Mouse (Mus musculus) hindbrain, embryonic 10.5 days (tissue): ENCODE measurements at regions not wholly inside any gene's neighbourhood (a gene's known extent, or its start where the extent isn't known, plus 50 kb on each side); places are given as distances from the start of the nearest gene placed in this dataset.

Experiments
- DNase-seq: peaks from one replicate; pipeline ENCODE4 v3.0.0-alpha.2; 2017; ENCODE audit warnings: low spot score
- H3K27ac ChIP-seq: fragments of 300-500 bp; sonication (generic); 2 replicates; pipeline ENCODE4 v1.5.1; 2016; ENCODE audit warnings: mild to moderate bottlenecking, moderate library complexity
- H3K27me3 ChIP-seq: fragments of 300-500 bp; sonication (generic); 2 replicates; pipeline ENCODE4 v1.6.1; 2016; ENCODE audit warnings: mild to moderate bottlenecking; ENCODE audit not compliant: poor library complexity, insufficient read depth, severe bottlenecking
- H3K36me3 ChIP-seq: fragments of 300-500 bp; sonication (generic); 2 replicates; pipeline ENCODE4 v1.6.1; 2016; ENCODE audit warnings: mild to moderate bottlenecking, moderate library complexity
- H3K4me1 ChIP-seq: fragments of 300-500 bp; sonication (generic); replicated peaks from 2 replicates; pipeline ENCODE4 v1.6.1; 2016; ENCODE audit warnings: mild to moderate bottlenecking
- H3K4me3 ChIP-seq: fragments of 300-500 bp; sonication (generic); 2 replicates; pipeline ENCODE4 v1.5.1; 2016; ENCODE audit warnings: mild to moderate bottlenecking, moderate library complexity
- H3K9me3 ChIP-seq: fragments of 300-500 bp; sonication (generic); 2 replicates; pipeline ENCODE4 v1.6.1; 2016; ENCODE audit warnings: mild to moderate bottlenecking, moderate library complexity
- WGBS: fragments of 180-500 bp; shearing (Covaris S2); methylation state at CpG from one replicate; pipeline ENCODE4 v1.1.7; 2016; 5-methylcytosine and 5-hydroxymethylcytosine counted together

DNA sequence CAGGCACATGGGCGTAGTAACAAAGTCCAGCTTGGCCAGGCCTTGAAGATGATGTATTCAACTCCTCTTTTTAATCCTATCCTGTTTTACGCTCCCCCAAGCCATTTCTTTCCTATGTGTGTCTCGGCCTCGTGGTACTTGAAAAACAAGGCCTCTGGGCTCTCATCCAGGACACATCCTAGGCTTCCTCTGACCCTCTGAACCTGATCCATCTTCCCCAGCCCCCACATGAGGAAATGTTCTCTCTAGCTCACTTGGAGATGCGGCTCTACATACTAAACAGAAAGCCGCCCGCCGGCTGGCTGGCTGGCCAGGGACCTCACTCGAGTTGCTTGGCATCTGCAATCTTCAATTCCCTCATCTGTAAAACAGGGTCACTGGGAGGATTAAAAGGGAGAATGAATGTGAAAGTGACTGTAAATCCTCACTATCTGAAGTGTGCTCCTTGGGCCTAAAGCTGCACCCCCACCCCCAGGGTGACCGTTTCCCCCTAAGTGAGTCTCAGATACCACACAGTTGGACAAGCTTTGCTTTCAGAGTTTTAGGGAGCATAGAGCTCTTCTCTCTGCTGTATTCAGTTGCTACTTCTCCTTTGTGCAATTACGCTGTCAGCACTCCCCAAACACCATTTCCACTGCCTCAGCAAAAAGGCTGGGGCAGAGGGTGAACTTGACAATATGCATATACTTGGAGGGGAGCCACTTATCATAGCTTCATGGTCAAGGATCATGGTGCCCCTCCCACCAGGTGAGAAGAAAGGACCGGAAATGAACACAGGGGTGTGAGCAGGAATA, 109.7 kb downstream of the H2al1j start:
- Histone ChIP-seq H3K36me3 (no peaks in the 10 kb centered on the region), H3K27me3 (peaks cover 72% of the 10 kb centered on the region), H3K4me1 (peaks cover 18% of the 10 kb centered on the region), H3K4me3 (no peak overlapping the region), H3K9me3 (no peaks in the 10 kb centered on the region), H3K27ac (no peak overlapping the region)
- 71% methylated on average over 12 of the region's 12 CpGs for WGBS
- DNase-seq: no peak

DNA sequence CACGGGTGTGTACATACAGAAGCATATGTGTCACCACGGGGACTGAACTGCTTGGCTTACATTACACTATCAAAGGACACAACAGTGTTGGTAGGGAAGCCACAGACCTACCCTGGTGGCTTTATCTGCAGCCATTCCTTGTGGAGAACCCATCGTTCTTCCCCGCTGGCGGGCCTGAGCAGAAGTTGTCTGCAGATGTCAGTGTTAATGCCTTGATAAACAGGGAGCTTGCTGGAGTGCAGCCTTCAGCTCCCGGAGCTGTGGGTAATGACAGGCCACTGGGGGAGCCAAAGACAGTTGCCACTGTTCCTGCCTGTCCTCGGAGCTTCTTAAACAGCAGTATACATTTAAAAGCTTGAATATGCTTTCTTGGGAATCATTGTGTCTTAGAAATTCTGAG, 115.9 kb downstream of the H2al1j start:
- peaks cover 10% of the 10 kb centered on the region; the same call in 1 of the 2 replicates for H3K4me1 ChIP-seq
- no peaks in the 10 kb centered on the region for H3K36me3 ChIP-seq
- WGBS: 49% methylated on average over 7 of the region's 7 CpGs
- H3K9me3 ChIP-seq: no peaks in the 10 kb centered on the region
- no peak for DNase-seq
- peaks cover 68% of the 10 kb centered on the region for H3K27me3 ChIP-seq
- no peak overlapping the region for H3K27ac ChIP-seq
- no peak overlapping the region for H3K4me3 ChIP-seq

DNA sequence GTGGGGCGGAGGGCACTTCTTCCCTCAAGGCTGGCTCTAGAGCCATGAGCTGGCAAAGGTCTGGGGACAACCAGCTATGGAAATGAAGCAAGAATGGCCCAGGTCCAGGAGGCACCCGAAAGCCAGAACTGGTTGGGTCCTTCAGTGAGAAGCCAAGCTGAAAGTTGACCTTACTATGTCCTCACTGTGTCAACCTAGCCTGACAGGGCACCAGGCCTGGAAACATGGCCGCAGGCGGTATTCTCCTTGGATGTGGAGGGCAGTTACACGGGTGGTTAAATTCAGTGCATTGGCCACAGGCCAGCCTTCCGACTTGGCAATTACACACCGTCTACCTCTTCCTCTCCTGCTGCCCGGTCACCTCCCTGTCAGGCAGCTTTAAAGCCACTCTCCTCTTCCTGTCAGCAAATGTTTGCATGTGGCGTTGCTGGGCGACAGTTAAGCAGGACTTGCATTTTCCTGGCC, 116.7 kb downstream of the H2al1j start:
- 70% methylated on average over 10 of the region's 10 CpGs for WGBS

DNA sequence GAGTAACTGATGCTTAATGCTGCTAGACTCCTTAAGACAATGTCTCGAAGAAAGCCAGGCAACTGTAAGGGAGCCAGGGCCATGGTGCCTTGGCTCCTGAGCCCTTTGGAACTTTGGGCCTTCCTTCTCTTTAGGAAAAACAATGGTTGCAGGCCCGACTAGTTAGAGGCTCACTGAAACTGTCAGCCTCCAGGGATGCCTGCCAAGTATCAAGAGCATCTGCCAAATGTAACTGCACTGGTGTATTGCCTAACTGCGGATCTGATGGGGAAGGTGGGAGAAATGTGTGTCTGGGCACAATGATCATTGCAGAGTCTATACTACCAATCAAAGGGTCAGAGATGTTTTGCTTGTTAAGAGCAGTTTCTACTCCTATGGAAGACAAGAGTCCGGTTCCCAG, 121.1 kb downstream of the H2al1j start:
- WGBS: 85% methylated on average over 4 of the region's 4 CpGs
- Histone ChIP-seq H3K27ac (no peak overlapping the region), H3K9me3 (no peaks in the 10 kb centered on the region), H3K36me3 (no peaks in the 10 kb centered on the region), H3K4me3 (no peak overlapping the region), H3K27me3 (peaks cover 72% of the 10 kb centered on the region), H3K4me1 (peaks cover 7% of the 10 kb centered on the region; the same call in 1 of the 2 replicates)
- DNase-seq: no peak

More for the DNA sequence above, 116.7 kb downstream of the H2al1j start:
- H3K27me3 ChIP-seq: peaks cover 68% of the 10 kb centered on the region
- no peak for DNase-seq
- H3K36me3 ChIP-seq: no peaks in the 10 kb centered on the region
- H3K9me3 ChIP-seq: no peaks in the 10 kb centered on the region
- no peak overlapping the region for H3K27ac ChIP-seq
- peaks cover 10% of the 10 kb centered on the region; the same call in 1 of the 2 replicates for H3K4me1 ChIP-seq
- no peak overlapping the region for H3K4me3 ChIP-seq

DNA sequence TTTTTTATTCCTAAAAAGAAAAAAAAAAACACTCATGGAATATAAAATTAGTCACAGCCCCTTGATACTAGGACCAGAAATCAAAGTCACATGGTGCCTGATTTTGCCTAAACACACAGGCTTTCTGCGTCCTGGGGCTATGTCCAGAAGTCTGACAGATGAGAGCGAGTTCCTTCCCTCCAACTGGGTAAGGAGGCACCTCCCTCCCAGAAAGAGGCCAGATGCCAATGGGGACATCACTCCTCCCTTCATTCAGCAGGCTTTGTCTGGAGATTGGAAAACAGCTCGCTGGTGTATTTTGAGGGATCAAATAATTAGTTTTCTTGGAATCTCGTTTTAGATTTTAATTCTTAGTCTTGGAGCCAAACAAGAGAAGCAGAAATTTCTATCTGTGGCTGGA, 130.9 kb downstream of the H2al1j start:
- Histone ChIP-seq H3K4me1 (no peaks in the 10 kb centered on the region), H3K27me3 (peaks cover 64% of the 10 kb centered on the region), H3K9me3 (no peaks in the 10 kb centered on the region), H3K27ac (no peak overlapping the region), H3K4me3 (no peak overlapping the region), H3K36me3 (no peaks in the 10 kb centered on the region)
- DNase-seq: no peak
- 69% methylated on average over 4 of the region's 4 CpGs for WGBS

DNA sequence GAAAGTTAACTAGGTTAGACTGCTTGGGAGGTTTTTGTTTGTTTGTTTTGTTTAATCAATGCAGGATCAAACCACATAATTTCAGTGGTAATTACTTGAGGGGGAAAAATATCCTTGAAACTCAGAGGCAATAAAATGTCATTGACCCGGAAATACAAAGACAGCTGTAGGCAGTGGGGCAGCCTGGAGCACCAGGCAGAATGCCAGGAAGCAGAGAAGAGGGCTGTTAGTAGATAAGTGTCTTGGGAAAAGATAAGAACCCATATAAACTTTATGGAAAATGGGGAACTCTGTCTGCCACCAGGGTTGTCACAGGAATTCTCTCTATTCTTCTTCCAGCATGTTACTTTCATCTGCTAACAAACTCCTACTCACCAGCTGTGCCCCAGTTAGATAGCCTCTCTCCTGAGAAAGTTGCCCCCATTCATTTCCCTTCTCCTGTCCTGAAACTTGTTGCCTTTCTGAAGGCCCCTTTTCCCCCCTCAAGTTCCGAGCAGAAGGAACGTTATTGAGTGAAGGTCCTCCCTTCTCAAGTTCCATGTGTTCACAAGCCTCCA, 136.4 kb downstream of the H2al1j start:
- 83% methylated on average over 3 of the region's 3 CpGs for WGBS
- Histone ChIP-seq H3K27ac (no peak overlapping the region), H3K36me3 (no peaks in the 10 kb centered on the region), H3K4me1 (no peaks in the 10 kb centered on the region), H3K9me3 (no peaks in the 10 kb centered on the region), H3K27me3 (peaks cover 87% of the 10 kb centered on the region), H3K4me3 (no peak overlapping the region)
- no peak for DNase-seq

DNA sequence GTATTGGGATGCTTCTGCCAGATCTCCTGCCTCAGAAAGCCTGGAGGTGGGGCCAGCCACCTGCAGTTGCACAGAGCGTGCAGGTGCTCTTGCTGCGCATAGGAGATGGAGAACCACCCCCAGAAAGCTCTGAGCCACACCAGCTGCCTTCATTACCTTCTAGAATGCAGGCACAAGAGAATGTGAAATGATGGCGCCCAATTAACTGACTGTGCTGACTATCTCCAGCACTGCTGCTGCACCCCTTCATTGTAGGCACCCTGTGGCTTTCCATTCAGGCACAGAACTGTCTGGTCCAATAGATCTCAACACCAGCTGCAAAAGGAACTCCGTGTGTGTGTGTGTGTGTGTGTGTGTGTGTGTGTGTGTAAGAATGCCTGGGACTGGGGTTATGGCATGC, 138.6 kb downstream of the H2al1j start:
- no peaks in the 10 kb centered on the region for H3K36me3 ChIP-seq
- peaks cover 83% of the 10 kb centered on the region for H3K27me3 ChIP-seq
- 72% methylated on average over 4 of the region's 4 CpGs for WGBS
- H3K4me3 ChIP-seq: no peak overlapping the region
- H3K9me3 ChIP-seq: no peaks in the 10 kb centered on the region
- no peak for DNase-seq
- no peak overlapping the region for H3K27ac ChIP-seq
- H3K4me1 ChIP-seq: peaks cover 2% of the 10 kb centered on the region; the same call in 1 of the 2 replicates

DNA sequence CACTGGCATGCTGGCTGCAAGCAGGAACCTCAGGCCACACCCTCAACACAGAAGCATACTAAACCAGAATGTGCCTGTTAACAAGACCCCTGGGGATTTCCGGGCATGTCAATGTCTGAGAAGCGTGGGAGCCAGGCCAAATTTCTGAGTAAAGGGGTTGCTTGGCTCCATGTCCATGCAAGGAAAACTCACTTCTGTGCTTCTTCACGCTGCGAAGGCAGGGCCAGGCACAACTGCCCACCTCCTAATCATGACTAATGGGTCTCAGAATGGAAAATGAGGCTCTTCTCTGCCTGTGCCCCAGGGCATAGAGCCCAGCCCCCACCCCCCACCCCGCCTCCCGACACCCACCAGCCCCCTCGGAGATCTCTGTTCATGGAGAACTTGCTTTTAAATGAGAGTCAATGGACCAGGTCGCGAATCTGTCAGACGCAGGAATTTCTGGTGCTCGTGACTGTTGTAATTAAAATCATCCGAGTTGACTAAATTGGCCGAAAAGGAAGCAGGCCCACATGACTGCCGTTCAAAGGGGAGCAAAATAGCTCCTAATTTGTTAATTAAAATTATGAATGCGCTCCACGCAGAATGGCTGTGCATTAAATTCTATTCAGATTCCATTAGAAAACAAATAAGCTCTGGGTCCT, 152.2 kb downstream of the H2al1j start:
- H3K27ac ChIP-seq: no peak overlapping the region
- no peaks in the 10 kb centered on the region for H3K36me3 ChIP-seq
- 58% methylated on average over 16 of the region's 16 CpGs for WGBS
- no peak overlapping the region for H3K4me3 ChIP-seq
- no peaks in the 10 kb centered on the region for H3K9me3 ChIP-seq
- peaks cover 7% of the 10 kb centered on the region; the same call in 1 of the 2 replicates for H3K4me1 ChIP-seq
- H3K27me3 ChIP-seq: peaks cover 50% of the 10 kb centered on the region
- DNase-seq: no peak

DNA sequence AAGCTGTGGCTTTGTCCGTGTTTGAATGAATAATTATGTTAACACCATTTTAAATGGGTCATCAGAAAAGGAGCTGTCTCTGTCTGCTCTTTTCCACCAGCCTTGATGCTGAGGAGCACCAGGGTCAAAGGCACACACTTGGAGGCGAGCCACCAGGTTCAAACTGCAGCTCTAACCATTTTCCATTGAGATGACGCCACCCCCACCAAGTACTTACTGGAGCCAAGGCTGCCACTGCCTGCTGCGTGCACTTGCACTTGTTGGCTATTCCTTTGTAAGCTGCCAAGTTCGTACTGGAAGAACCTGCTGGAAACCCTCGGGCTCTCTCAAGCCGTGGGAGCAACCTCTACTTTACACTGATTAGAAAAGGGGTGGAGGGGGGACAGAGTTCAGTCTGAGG, 154.5 kb downstream of the H2al1j start:
- Histone ChIP-seq H3K36me3 (no peaks in the 10 kb centered on the region), H3K9me3 (no peaks in the 10 kb centered on the region), H3K27me3 (peaks cover 71% of the 10 kb centered on the region), H3K27ac (no peak overlapping the region), H3K4me1 (peaks cover 12% of the 10 kb centered on the region), H3K4me3 (no peak overlapping the region)
- no peak for DNase-seq
- 81% methylated on average over 7 of the region's 7 CpGs for WGBS

DNA sequence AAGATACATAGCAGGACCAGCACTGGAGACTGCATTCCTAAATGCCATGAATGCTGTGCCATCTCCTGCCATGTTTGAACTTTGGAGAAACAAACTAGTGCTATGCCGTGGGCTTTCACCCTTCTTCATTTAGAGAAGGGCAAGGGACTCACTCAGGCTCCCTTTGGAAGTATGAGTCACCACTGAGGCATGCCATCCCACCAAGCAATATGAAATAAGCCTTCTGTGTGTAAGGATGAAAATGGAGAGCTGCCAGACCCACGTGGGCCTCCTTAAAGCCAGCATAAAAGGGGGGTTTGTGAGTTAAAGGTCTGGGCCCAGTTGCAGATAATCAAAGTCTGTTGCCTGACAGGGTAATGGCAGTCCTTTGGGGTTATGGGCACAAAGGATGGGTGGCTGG, 159.0 kb downstream of the H2al1j start:
- Histone ChIP-seq H3K9me3 (no peaks in the 10 kb centered on the region), H3K27ac (0 out of 2 replicates have a peak overlapping the region, but pooled peaks have one; percentile 40), H3K4me1 (peaks cover 27% of the 10 kb centered on the region), H3K4me3 (no peak overlapping the region), H3K27me3 (peaks cover 83% of the 10 kb centered on the region), H3K36me3 (no peaks in the 10 kb centered on the region)
- DNase-seq: no peak
- 67% methylated on average over 2 of the region's 2 CpGs for WGBS

DNA sequence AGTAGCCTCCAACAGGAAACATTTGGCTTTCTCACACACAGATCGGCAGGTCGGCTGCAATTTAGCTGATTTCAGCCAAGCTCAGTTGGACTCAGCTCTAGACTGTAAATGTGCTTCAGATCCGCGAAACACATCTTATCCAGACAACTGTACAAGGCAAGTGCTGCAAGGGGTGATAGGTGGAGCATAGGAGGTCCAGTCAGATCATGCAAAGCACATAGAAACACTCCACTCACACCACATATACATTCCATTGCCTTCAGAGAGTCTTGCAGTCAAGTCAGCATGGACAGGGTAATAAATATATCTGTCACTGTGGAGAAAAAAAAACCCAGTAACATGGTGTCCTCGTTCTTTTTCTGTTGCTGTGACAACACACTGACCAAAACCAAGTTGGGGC, 160.3 kb downstream of the H2al1j start:
- no peaks in the 10 kb centered on the region for H3K9me3 ChIP-seq
- H3K27ac ChIP-seq: no peak overlapping the region
- 76% methylated on average over 5 of the region's 5 CpGs for WGBS
- peaks cover 84% of the 10 kb centered on the region for H3K27me3 ChIP-seq
- no peak overlapping the region for H3K4me3 ChIP-seq
- DNase-seq: no peak
- H3K36me3 ChIP-seq: no peaks in the 10 kb centered on the region
- H3K4me1 ChIP-seq: peaks cover 40% of the 10 kb centered on the region

DNA sequence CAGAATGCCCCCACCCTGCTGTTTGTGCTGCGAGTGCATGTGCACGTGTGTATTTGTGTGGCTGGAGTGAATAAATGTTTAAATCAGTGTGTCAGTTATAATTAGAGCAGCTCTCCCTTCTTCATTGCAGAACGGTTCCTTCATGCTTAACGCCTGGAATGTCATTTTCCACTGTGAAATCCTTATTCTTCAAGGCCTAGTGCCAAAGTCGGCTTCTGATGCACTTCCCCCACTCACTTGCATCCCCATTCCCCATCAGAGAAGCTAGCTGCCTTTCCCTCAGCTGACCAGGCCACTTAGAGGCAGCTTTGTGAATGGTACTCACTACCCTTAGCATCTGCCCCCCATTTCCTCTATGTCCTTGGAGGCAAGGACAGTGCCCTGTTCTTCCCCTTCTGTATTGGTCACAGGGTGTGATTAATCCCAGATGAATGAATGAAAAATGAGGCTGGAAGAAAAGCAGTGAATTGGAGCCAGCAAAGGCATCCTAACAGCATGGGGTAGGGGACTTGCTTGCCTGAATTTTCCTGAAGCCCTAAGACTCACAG, 162.6 kb downstream of the H2al1j start:
- Histone ChIP-seq H3K36me3 (no peaks in the 10 kb centered on the region), H3K27me3 (peaks cover 87% of the 10 kb centered on the region), H3K4me3 (no peak overlapping the region), H3K4me1 (peaks cover 57% of the 10 kb centered on the region), H3K27ac (peak overlapping the region; percentile 23; the same call in 1 of the 2 replicates), H3K9me3 (no peaks in the 10 kb centered on the region)
- DNase-seq: no peak
- WGBS: 50% methylated on average over 5 of the region's 5 CpGs

DNA sequence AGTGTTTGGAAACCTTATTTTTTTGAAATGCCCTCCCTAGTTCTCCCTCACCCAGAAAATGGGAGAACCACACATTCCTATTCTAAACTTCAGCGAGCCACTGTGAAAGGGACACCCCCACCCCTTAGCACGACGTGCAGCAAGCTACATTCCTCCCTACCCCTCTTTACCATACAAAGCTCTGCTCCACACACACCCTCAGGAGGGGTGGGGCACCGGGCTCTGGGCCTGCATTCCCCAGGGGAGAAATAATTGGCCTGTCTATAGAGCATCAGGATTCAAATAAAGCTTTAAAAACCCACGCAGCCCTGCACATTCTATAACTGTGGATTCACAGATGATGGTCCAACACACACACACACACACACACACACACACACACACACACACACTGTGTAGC, 163.6 kb downstream of the H2al1j start:
- Histone ChIP-seq H3K27me3 (peaks cover 89% of the 10 kb centered on the region), H3K36me3 (no peaks in the 10 kb centered on the region), H3K4me3 (no peak overlapping the region), H3K27ac (peak overlapping the region; percentile 79), H3K4me1 (peaks cover 57% of the 10 kb centered on the region), H3K9me3 (no peaks in the 10 kb centered on the region)
- no peak for DNase-seq
- WGBS: 26% methylated on average over 5 of the region's 5 CpGs
